Mouse (Mus musculus) CH12.LX (cell line): ENCODE measurements around the gene Dnajc7.

Source experiments
- CTCF ChIP-seq, 2 experiments: IDR thresholded peaks in 1 of 2; conservative IDR thresholded peaks in 1 of 2; 2 replicates each; pipeline ENCODE4 v1.5.1; 2011 to 2012; ENCODE audit warnings: low read depth in 2 of 2, low read length in 2 of 2, improper control_type of control experiment in 1 of 2, inconsistent platforms in 1 of 2, mild to moderate bottlenecking in 1 of 2, moderate library complexity in 1 of 2
- EP300 ChIP-seq: IDR thresholded peaks from 2 replicates; pipeline ENCODE4 v1.6.1; 2011; ENCODE audit warnings: low read length, improper control_type of control experiment

GRCm38 (mm10) chr11:100625754-100626700, 6.1 kb upstream of the Dnajc7 start:
- TF ChIP-seq EP300 = no peak
- no peak for TF ChIP-seq CTCF (conservative IDR thresholded peaks at IDR 0.05 in 1 of 2, IDR thresholded peaks at IDR 0.05 in 1 of 2; ENCODE audit: low read depth in 2 of 2, low read length in 2 of 2)
